Mouse (Mus musculus): ENCODE results near the gene Mkrn2.

DNA sequence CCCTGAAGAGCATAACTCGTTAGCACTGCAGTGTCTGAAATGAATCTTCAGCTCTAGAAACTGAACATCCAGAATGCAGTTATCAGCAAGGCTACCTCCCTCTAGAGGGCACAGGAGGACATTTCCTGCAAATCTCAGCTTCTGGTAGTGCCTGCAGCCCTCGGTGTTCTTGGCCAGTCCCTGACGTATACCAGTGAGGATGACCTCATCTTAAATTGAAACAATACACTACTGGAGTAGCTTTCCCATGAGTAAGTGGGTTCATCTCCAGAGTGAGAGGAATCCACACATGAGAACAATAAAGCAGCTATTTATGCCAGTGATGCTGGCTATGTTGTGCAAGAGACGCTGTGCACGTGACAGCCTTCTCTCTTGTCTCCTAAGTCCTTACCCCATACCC is 46.2 kb upstream of the Mkrn2 start:
- TF ChIP-seq CTCF (IDR thresholded peaks at IDR 0.05; ENCODE audit: insufficient read depth, low read depth, low read length), result no peak
- no peak for TF ChIP-seq POLR2A (IDR thresholded peaks at IDR 0.05; ENCODE audit: insufficient read depth, low read depth, low read length)

Data from olfactory bulb, adult 2 months (tissue).